Mouse (Mus musculus): ENCODE measurements around the gene Sgpl1.

GRCm38 (mm10) chr10:61114246-61114720 is 33.2 kb downstream of the Sgpl1 start:
- no peak for TF ChIP-seq CTCF (IDR thresholded peaks at IDR 0.05; ENCODE audit: control insufficient read depth, insufficient read depth, insufficient replicate concordance, low read depth, low read length)
- TF ChIP-seq POLR2A (IDR thresholded peaks at IDR 0.05; ENCODE audit: control insufficient read depth, low read depth, low read length) = no peak

Measured in testis, adult 2 months (tissue).